Mouse (Mus musculus): ENCODE data around the gene Pbxip1. TPM values are rescaled to one million over a fixed set of nuclear protein-coding genes. Genes with fewer than 3 reads are reported as not detected.
A peak's percentile ranks its signal among the peaks of the same experiment; 100 is the strongest.

Pbxip1 gene
- total RNA-seq, 2 experiments from 2014 or later: 53.2 to 57.8 TPM

DNA sequence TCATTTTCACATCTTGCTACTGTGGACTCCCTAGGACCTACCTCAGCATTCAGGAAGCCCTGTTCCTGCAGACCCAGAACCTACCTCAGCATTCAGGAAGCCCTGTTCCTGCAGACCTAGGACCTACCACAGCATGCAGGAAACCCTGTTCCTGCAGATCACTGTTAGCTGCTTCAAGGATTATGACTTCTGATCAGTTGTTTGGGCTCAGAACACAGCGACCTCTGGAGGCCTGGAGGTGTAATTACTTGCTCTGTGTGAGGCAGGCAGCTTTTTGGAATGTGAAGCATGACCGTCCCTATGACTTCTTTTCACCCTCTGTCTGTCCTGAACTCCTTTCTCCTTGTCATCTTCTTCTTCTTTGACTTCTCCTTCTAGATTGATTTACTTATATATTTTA, 45.0 kb downstream of the Pbxip1 start:
- DNase-seq (ENCODE audit: low spot score in 2 of 2): no peak

GRCm38 (mm10) chr3:89482249-89482648, 45.7 kb downstream of the Pbxip1 start:
- DNase-seq (ENCODE audit: low spot score in 2 of 2): no peak

DNA sequence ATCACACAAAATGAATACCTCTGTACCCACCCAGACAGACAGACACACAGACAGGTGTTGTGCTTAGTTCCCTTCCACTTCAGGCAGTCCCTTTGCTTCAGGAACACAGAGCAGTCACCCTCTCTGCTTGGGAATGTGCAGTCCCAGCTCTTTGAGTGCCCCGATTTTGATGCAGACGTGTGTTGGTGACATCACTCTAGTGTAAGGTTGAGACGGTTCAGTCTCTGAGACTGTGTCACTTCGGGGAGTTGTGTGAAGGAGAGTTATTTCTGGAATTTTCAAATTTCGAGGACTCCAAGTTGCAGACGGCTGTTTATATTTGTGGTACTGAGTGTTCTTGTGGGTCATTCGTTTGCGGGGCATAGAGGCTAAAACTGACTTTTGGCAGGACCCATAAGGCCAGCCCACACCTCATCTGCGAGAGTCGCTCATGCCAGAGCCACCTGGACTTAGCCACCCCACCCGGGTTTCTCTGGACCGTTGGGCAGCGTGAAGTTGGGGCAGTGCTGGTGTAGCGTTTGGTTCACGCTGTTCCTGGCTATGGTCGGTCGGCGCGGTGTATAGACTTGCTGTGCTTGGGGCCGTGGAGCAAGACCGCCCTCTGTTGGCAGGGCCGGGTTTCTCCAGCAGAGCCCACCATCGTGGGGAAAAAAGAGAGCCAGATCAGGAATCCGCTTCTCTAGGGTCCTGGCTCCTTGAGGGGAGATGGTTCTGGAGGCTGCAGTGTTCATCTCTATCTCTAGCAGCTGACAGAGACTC, 48.4 kb downstream of the Pbxip1 start:
- DNase-seq (ENCODE audit: low spot score in 2 of 2): peak; percentile 75 to 82

GRCm38 (mm10) chr3:89486111-89486510, 49.6 kb downstream of the Pbxip1 start:
- DNase-seq (ENCODE audit: low spot score in 2 of 2): no peak

DNA sequence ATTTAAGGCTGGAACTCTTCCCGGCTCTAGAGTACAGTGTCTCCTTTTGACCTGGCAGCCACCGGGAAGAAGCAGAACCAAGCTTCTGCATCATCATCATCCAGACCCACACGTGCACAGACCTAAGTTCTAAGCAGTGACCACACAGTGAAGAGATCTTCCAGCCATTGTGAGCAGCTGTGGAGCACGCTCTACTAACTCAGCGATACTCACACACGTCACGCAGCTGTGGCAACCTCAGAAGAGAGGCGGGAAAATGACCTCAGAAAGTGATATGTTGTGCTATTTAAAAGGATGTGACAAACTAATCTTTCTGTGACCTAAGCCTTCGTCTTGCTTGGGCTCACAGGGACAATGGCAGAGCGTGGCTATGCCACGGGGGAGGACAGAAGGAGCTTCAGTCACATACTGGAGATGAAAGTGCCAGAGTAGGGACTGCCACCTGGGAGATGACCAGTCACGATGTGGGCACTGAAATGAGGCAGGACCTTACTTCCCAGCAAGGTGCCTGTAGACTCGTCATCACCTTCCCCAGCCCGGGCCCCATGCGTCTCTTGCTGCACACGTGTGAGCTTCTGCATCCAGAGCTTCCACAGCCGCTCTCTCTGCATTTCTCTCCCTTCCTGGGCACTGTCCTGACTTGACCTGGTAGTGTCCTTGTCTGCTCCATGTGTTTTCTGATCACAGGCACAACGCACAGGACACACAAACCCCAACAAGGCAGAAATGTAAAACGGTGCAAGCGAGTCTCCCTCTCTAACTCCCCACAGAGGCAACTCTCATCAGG, 50.6 kb downstream of the Pbxip1 start:
- DNase-seq (ENCODE audit: low spot score in 2 of 2): no peak

GRCm38 (mm10) chr3:89490790-89491189, 54.3 kb downstream of the Pbxip1 start:
- no peak for DNase-seq (ENCODE audit: low spot score in 2 of 2)

- no peak for DNase-seq (ENCODE audit: low spot score in 2 of 2)
These were observed 55.1 kb downstream of the Pbxip1 start for GRCm38 (mm10) chr3:89491559-89491958.

GRCm38 (mm10) chr3:89492701-89493151, 56.2 kb downstream of the Pbxip1 start:
- no peak for DNase-seq (ENCODE audit: low spot score in 2 of 2)

DNA sequence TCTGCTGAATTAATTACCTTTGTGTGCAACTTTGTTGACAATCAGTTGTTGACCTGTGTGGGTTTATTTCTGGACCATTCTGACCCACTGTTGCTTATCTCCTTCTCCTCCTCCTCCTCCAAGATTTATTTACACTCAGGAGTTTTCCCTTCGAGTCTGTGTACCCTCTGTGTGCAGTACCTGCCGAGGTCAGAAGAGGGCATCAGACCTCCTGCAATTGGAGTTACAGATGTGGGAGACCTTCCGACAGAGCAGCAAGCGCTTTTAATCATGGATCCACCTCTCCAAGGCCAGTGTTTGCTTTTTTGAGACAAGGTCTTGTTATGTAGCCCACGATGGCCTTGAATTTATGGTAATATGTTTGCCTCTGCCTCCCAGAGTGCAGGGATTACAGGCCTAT, 58.1 kb downstream of the Pbxip1 start:
- DNase-seq (ENCODE audit: low spot score in 2 of 2): no peak

DNA sequence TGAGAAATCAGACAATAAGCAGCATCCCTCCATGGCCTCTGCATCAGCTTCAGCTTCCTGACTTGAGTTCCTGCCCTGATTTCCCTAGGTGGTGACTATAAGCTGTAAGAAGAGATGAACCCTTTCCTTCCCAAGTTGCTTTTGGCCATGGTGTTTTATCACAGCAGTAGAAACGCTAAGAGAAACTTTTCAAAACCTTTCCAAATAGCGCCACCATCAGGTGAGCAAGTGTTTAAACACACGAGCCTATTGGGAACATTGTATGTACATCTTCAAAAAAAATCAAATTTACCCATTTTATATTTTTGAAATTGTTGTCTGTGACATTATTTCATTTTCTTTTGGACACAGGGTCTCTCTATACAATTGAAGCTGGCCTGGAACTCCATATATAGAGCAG, 59.9 kb downstream of the Pbxip1 start:
- DNase-seq (ENCODE audit: low spot score in 2 of 2): no peak

DNA sequence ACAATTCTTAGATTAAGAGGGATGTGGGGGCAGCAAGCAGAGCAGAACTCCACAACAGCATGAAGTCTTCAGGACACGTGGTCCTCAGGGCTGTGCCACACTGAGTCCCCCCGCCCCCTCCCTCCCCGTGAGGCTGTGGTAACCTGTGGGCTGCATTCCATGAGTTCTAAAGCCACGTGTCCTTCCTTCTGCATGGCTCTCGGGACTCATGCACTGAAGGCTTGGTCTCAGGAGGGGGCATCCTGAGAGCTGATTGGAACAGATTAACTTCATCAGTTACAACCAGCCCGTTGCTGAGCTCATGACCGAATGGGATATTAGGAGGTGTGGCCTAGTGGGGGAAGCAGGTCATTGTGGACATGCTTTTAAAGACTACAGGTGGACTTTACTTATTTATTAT, 63.2 kb downstream of the Pbxip1 start:
- DNase-seq (ENCODE audit: low spot score in 2 of 2): no peak

Other genes starting within 250 kb of the Pbxip1 start
- 10 to 100 TPM; 57.1 to 61.9 TPM for gene Gba, start 233.8 kb upstream of the Pbxip1 start, total RNA-seq (2021)
- 10 to 100 TPM in 1 of 2 experiments, 1 to 10 TPM in 1; 7.9 to 14.5 TPM for gene Thbs3, start 221.5 kb upstream of the Pbxip1 start, total RNA-seq (2021)
- gene Mtx1, start 209.6 kb upstream of the Pbxip1 start, total RNA-seq (2021): 100 to 1,000 TPM; 141 to 148 TPM
- gene Muc1, start 207.6 kb upstream of the Pbxip1 start, total RNA-seq (2021): under 1 TPM; 0.23 to 0.35 TPM
- 100 to 1,000 TPM; 108 to 123 TPM for gene Krtcap2, start 190.7 kb upstream of the Pbxip1 start, total RNA-seq (2021)
- gene Trim46, start 190.4 kb upstream of the Pbxip1 start, total RNA-seq (2021): 1 to 10 TPM; 1.7 to 2.9 TPM
- 100 to 1,000 TPM; 119 to 122 TPM for gene Dpm3, start 177.3 kb upstream of the Pbxip1 start, total RNA-seq (2021)
- 10 to 100 TPM; 40.9 to 52.4 TPM for gene Slc50a1, start 166.1 kb upstream of the Pbxip1 start, total RNA-seq (2021)
- 10 to 100 TPM; 12.2 to 12.6 TPM for gene Efna1, start 155.6 kb upstream of the Pbxip1 start, total RNA-seq (2021)
- under 1 TPM in 1 of 2 experiments, not detected in 1; 0.42 TPM for gene Efna3, start 113.7 kb upstream of the Pbxip1 start, total RNA-seq (2021)
- gene Efna4, start 98.7 kb upstream of the Pbxip1 start, total RNA-seq (2021): 1 to 10 TPM in 1 of 2 experiments, under 1 TPM in 1; 0.43 to 1.1 TPM
- 10 to 100 TPM; 56.3 to 87.6 TPM for gene Adam15, start 86.7 kb upstream of the Pbxip1 start, total RNA-seq (2021)
- under 1 TPM; 0.80 to 0.93 TPM for gene Dcst2, start 74.7 kb upstream of the Pbxip1 start, total RNA-seq (2021)
- 1 to 10 TPM in 1 of 2 experiments, under 1 TPM in 1; 0.46 to 1.4 TPM for gene Dcst1, start 71.5 kb upstream of the Pbxip1 start, total RNA-seq (2021)
- gene Zbtb7b, start 41.9 kb upstream of the Pbxip1 start, total RNA-seq (2021): 100 to 1,000 TPM in 1 of 2 experiments, 10 to 100 TPM in 1; 89.7 to 101 TPM
- under 1 TPM in 1 of 2 experiments, not detected in 1; 0.30 TPM for gene Lenep, start 33.9 kb upstream of the Pbxip1 start, total RNA-seq (2021)
- gene Flad1, start 24.8 kb upstream of the Pbxip1 start, total RNA-seq (2021): 10 to 100 TPM; 28.6 to 37.6 TPM
- 10 to 100 TPM; 14.3 to 19.6 TPM for gene Cks1b, start 18.3 kb upstream of the Pbxip1 start, total RNA-seq (2021)
- gene Shc1, start 18.3 kb upstream of the Pbxip1 start, total RNA-seq (2021): 10 to 100 TPM; 75.5 to 87.1 TPM
- 10 to 100 TPM; 40.7 to 40.9 TPM for gene Pygo2, start 6.5 kb upstream of the Pbxip1 start, total RNA-seq (2021)
- gene Pmvk, start 17.8 kb downstream of the Pbxip1 start, total RNA-seq (2021): 10 to 100 TPM; 31.4 to 77.1 TPM
- gene Kcnn3, start 83.5 kb downstream of the Pbxip1 start, total RNA-seq (2021): 1 to 10 TPM; 2.7 to 3.8 TPM

Measured in adrenal gland, adult 18-20 months (tissue).